Mouse (Mus musculus): ENCODE results near the gene Cant1.

- no peak for TF ChIP-seq CTCF (IDR thresholded peaks at IDR 0.05; ENCODE audit: low read depth)
- TF ChIP-seq EP300 (IDR thresholded peaks at IDR 0.05; ENCODE audit: low read depth), result no peak
Measured at GRCm38 (mm10) chr11:118410073-118410444, 8.8 kb downstream of the Cant1 start.

Data from liver, embryonic 14.5 days (tissue).